In genomic region chr1:135143940-135144339, GRCm38 (mm10) we compare ENCODE assay signal across 25 mouse cellular contexts. TPM values are rescaled to one million over a fixed set of nuclear protein-coding genes. Genes with fewer than 3 reads are reported as not detected.
"Had no signal": no experiment of that assay in that cellular context is flagged by ENCODE, and none has a peak within 500 bp of the region (broad histone marks: within the 10 kb centered on the region; RNA-seq: fewer than 3 reads in every experiment).

No protein-coding gene starts in this region.

- H3K9ac ChIP-seq: limb, embryonic 13.5 days; liver, embryonic 13.5 days; neural tube, embryonic 12.5 days; neural tube, embryonic 15.5 days; stomach, embryonic 15.5 days had no signal

- H3K36me3 ChIP-seq: limb, embryonic 13.5 days; neural tube, embryonic 12.5 days; neural tube, embryonic 15.5 days; stomach, embryonic 15.5 days had no signal

- DNase-seq: kidney, adult 2 months; kidney, postnatal 25 days; layer of hippocampus, adult 9-11 months; liver; liver, embryonic 13.5 days; lung, adult 2 months; lung, postnatal 14 days; lung, postnatal 4 days; midbrain, embryonic 14.5 days; retina, postnatal 1 day; right cerebral cortex, postnatal 25 days; thymus, postnatal 36 days had no signal

- H3K27me3 ChIP-seq: liver, embryonic 13.5 days; neural tube, embryonic 15.5 days; stomach, embryonic 15.5 days had no signal

- H3K9me3 ChIP-seq: limb, embryonic 10.5 days; limb, embryonic 13.5 days; liver, embryonic 13.5 days; neural tube, embryonic 12.5 days; neural tube, embryonic 15.5 days; stomach, embryonic 15.5 days had no signal

- H3K27ac ChIP-seq: kidney, postnatal 0 days; layer of hippocampus, adult 2 months; limb, embryonic 10.5 days; limb, embryonic 13.5 days; liver, embryonic 13.5 days; neural tube, embryonic 12.5 days; neural tube, embryonic 15.5 days; stomach, embryonic 15.5 days had no signal

- H3K4me3 ChIP-seq: layer of hippocampus, adult 2 months; limb, embryonic 10.5 days; limb, embryonic 13.5 days; liver, embryonic 13.5 days; neural tube, embryonic 12.5 days; neural tube, embryonic 15.5 days; stomach, embryonic 15.5 days had no signal

- H3K4me2 ChIP-seq: limb, embryonic 13.5 days; liver, embryonic 13.5 days; midbrain, embryonic 11.5 days; neural tube, embryonic 12.5 days; neural tube, embryonic 15.5 days; stomach, embryonic 15.5 days had no signal

RNA-seq across cellular contexts. Expression of gene Ptpn7, which starts 11.4 kb away (rescaled TPM):
- total RNA-seq: layer of hippocampus, adult 2 months had no signal

RNA-seq across cellular contexts. Expression of gene Gpr37l1, which starts 23.5 kb away (rescaled TPM):
- total RNA-seq: megakaryocyte progenitor cell, adult 5-6 weeks; megakaryocyte-erythroid progenitor cell, adult 5-6 weeks had no signal
- polyA plus RNA-seq: kidney, embryonic 14.5 days; kidney, postnatal 0 days; limb, embryonic 10.5 days; liver, embryonic 13.5 days; liver, embryonic 16.5 days; lung, embryonic 16.5 days; midbrain, embryonic 11.5 days had no signal

RNA-seq across cellular contexts. Expression of gene Lgr6, which starts 38.9 kb away (rescaled TPM):
- total RNA-seq: megakaryocyte-erythroid progenitor cell, adult 5-6 weeks had no signal
